In genomic region chr6:87099261-87099660, GRCm38 (mm10) we compare ENCODE assay signal across 14 mouse cellular contexts. TPM values are rescaled to one million over a fixed set of nuclear protein-coding genes. Genes with fewer than 3 reads are reported as not detected.
DNase-seq lines count a peak whose midpoint lies in the region; ATAC-seq lines count a peak whose summit lies in the region.
"Had no signal": no experiment of that assay in that cellular context is flagged by ENCODE, and none has a peak within 500 bp of the region (broad histone marks: within the 10 kb centered on the region; RNA-seq: fewer than 3 reads in every experiment).

No protein-coding gene starts in this region.

- H3K4me1 ChIP-seq in intestine, embryonic 14.5 days (replicated peaks; ENCODE audit: control insufficient read depth, insufficient read depth, low read length), result peaks cover 14% of the 10 kb centered on the region; the same call in 1 of the 2 replicates
- H3K4me1 ChIP-seq in intestine, embryonic 15.5 days (replicated peaks), result peaks cover 12% of the 10 kb centered on the region
- H3K4me1 ChIP-seq in hindbrain, embryonic 13.5 days (replicated peaks), result peaks cover 23% of the 10 kb centered on the region
- H3K4me1 ChIP-seq in limb, embryonic 12.5 days (replicated peaks), result peaks cover 29% of the 10 kb centered on the region
- peaks cover 8% of the 10 kb centered on the region; the same call in 1 of the 2 replicates for H3K4me1 ChIP-seq in neural tube, embryonic 14.5 days (ENCODE audit: control insufficient read depth, insufficient read depth, low read length)

- no peaks in the 10 kb centered on the region for H3K36me3 ChIP-seq in intestine, embryonic 14.5 days (ENCODE audit: control insufficient read depth, insufficient read depth, low read length)
- H3K36me3 ChIP-seq in intestine, embryonic 15.5 days, result no peaks in the 10 kb centered on the region
- no peaks in the 10 kb centered on the region for H3K36me3 ChIP-seq in hindbrain, embryonic 13.5 days
- H3K36me3 ChIP-seq in limb, embryonic 12.5 days, result no peaks in the 10 kb centered on the region
- no peaks in the 10 kb centered on the region for H3K36me3 ChIP-seq in neural tube, embryonic 14.5 days (ENCODE audit: control insufficient read depth, insufficient read depth, low read length)

- no peak overlapping the region for H3K9ac ChIP-seq in intestine, embryonic 14.5 days (ENCODE audit: low read length)
- H3K9ac ChIP-seq in intestine, embryonic 15.5 days, result no peak overlapping the region
- no peak overlapping the region for H3K9ac ChIP-seq in hindbrain, embryonic 13.5 days
- H3K9ac ChIP-seq in limb, embryonic 12.5 days (replicated peaks), result no peak overlapping the region
- H3K9ac ChIP-seq in neural tube, embryonic 14.5 days (replicated peaks; ENCODE audit: low read depth, low read length), result no peak overlapping the region
- H3K9ac ChIP-seq: forebrain, embryonic 13.5 days had no signal

- no peaks in the 10 kb centered on the region for H3K9me3 ChIP-seq in intestine, embryonic 14.5 days (ENCODE audit: control insufficient read depth, low read length)
- H3K9me3 ChIP-seq in intestine, embryonic 15.5 days, result no peaks in the 10 kb centered on the region
- H3K9me3 ChIP-seq in hindbrain, embryonic 13.5 days, result no peaks in the 10 kb centered on the region
- H3K9me3 ChIP-seq in limb, embryonic 12.5 days, result no peaks in the 10 kb centered on the region
- H3K9me3 ChIP-seq in neural tube, embryonic 14.5 days (ENCODE audit: control insufficient read depth, low read length), result no peaks in the 10 kb centered on the region
- H3K9me3 ChIP-seq: forebrain, embryonic 13.5 days had no signal

- DNase-seq in intestine, embryonic 14.5 days (ENCODE audit: low spot score), result no peak
- DNase-seq in spleen, adult 18-20 months, result no peak
- no peak for DNase-seq in gastrocnemius, adult 8-10 months (ENCODE audit: low spot score in 2 of 2)
- DNase-seq: adrenal gland, postnatal 10 days; layer of hippocampus, postnatal 36 days had no signal

- no peak overlapping the region for H3K4me3 ChIP-seq in intestine, embryonic 14.5 days (ENCODE audit: low read depth, low read length)
- H3K4me3 ChIP-seq in intestine, embryonic 15.5 days (replicated peaks), result no peak overlapping the region
- H3K4me3 ChIP-seq in hindbrain, embryonic 13.5 days, result no peak overlapping the region
- H3K4me3 ChIP-seq in limb, embryonic 12.5 days (replicated peaks), result no peak overlapping the region
- no peak overlapping the region for H3K4me3 ChIP-seq in neural tube, embryonic 14.5 days (ENCODE audit: low read depth, low read length)
- H3K4me3 ChIP-seq: forebrain, embryonic 13.5 days had no signal

- H3K27ac ChIP-seq in intestine, embryonic 14.5 days (ENCODE audit: low read depth), result peak overlapping the region; percentile 61; the same call in 1 of the 2 replicates
- H3K27ac ChIP-seq in intestine, embryonic 15.5 days, result no peak overlapping the region
- H3K27ac ChIP-seq in hindbrain, embryonic 13.5 days, result peak overlapping the region; percentile 19; the same call in 1 of the 2 replicates
- H3K27ac ChIP-seq in limb, embryonic 12.5 days, result peak overlapping the region; percentile 64; the same call in 1 of the 2 replicates
- peak overlapping the region; percentile 23; the same call in 1 of the 2 replicates for H3K27ac ChIP-seq in neural tube, embryonic 14.5 days (ENCODE audit: low read depth, low read length)
- H3K27ac ChIP-seq: forebrain, embryonic 13.5 days; kidney, postnatal 0 days had no signal

- no peak for ATAC-seq in intestine, embryonic 14.5 days (replicated peaks; ENCODE audit: low FRiP score, low TSS enrichment, low read depth)
- no peak for ATAC-seq in intestine, embryonic 15.5 days
- ATAC-seq in hindbrain, embryonic 13.5 days (ENCODE audit: low FRiP score), result no peak
- no peak for ATAC-seq in limb, embryonic 12.5 days (ENCODE audit: insufficient number of reproducible peaks, insufficient read depth, low FRiP score, low TSS enrichment, low read depth)
- no peak for ATAC-seq in neural tube, embryonic 14.5 days (ENCODE audit: low read depth)
- ATAC-seq: forebrain, embryonic 13.5 days had no signal

- WGBS in intestine, embryonic 14.5 days, result 23% methylated on average over 3 of the region's 3 CpGs
- 24% methylated on average over 3 of the region's 3 CpGs for WGBS in intestine, embryonic 15.5 days
- 17% methylated on average over 3 of the region's 3 CpGs for WGBS in hindbrain, embryonic 13.5 days
- 34% methylated on average over 3 of the region's 3 CpGs for WGBS in limb, embryonic 12.5 days
- WGBS in neural tube, embryonic 14.5 days, result 14% methylated on average over 3 of the region's 3 CpGs

- no peak overlapping the region for H3K4me2 ChIP-seq in intestine, embryonic 14.5 days (ENCODE audit: low read length)
- no peak overlapping the region for H3K4me2 ChIP-seq in intestine, embryonic 15.5 days (replicated peaks)
- H3K4me2 ChIP-seq in hindbrain, embryonic 13.5 days, result no peak overlapping the region
- no peak overlapping the region for H3K4me2 ChIP-seq in limb, embryonic 12.5 days
- H3K4me2 ChIP-seq in neural tube, embryonic 14.5 days (ENCODE audit: low read depth, low read length), result no peak overlapping the region
- H3K4me2 ChIP-seq: forebrain, embryonic 13.5 days; liver, embryonic 11.5 days had no signal

- no peaks in the 10 kb centered on the region for H3K27me3 ChIP-seq in intestine, embryonic 14.5 days (replicated peaks; ENCODE audit: control insufficient read depth, insufficient read depth, low read length)
- H3K27me3 ChIP-seq in intestine, embryonic 15.5 days (replicated peaks), result no peaks in the 10 kb centered on the region
- H3K27me3 ChIP-seq in hindbrain, embryonic 13.5 days, result no peaks in the 10 kb centered on the region
- no peaks in the 10 kb centered on the region for H3K27me3 ChIP-seq in limb, embryonic 12.5 days
- no peaks in the 10 kb centered on the region for H3K27me3 ChIP-seq in neural tube, embryonic 14.5 days (ENCODE audit: control insufficient read depth, insufficient read depth, low read length)
- H3K27me3 ChIP-seq: CH12.LX; forebrain, embryonic 13.5 days had no signal

RNA-seq across cellular contexts. Expression of gene D6Ertd527e, which starts 5.3 kb away (rescaled TPM):
- 0.36 and 0.61 TPM in 2 replicates for polyA plus RNA-seq in intestine, embryonic 14.5 days (2014; fragmentation: Nextera tagmentation; extraction: Ambion mirVana)
- polyA plus RNA-seq in intestine, embryonic 15.5 days (2015; fragmentation: Nextera tagmentation; extraction: Ambion mirVana), result 0.21 and 0.30 TPM in 2 replicates
- polyA plus RNA-seq in hindbrain, embryonic 13.5 days (2015; fragmentation: Nextera tagmentation; extraction: Ambion mirVana), result 0.10 and 0.42 TPM in 2 replicates
- polyA plus RNA-seq in limb, embryonic 12.5 days (2016; fragmentation: Nextera tagmentation; extraction: Ambion mirVana), result 0.44 and 0.48 TPM in 2 replicates
- polyA plus RNA-seq in neural tube, embryonic 14.5 days (2014; fragmentation: Nextera tagmentation; extraction: Ambion mirVana), result 0.54 TPM in 1 of 2 replicates, not detected in the other
- not detected for total RNA-seq in gastrocnemius, adult 8-10 months (2022)
- total RNA-seq: hematopoietic stem cell, adult 5-6 weeks; layer of hippocampus, postnatal 36 days had no signal

RNA-seq across cellular contexts. Expression of gene Gfpt1, which starts 56.6 kb away (rescaled TPM):
- 21.6 and 22.6 TPM in 2 replicates for polyA plus RNA-seq in intestine, embryonic 14.5 days (2014; fragmentation: Nextera tagmentation; extraction: Ambion mirVana)
- 22.5 and 23.4 TPM in 2 replicates for polyA plus RNA-seq in intestine, embryonic 15.5 days (2015; fragmentation: Nextera tagmentation; extraction: Ambion mirVana)
- 19.0 and 22.5 TPM in 2 replicates for polyA plus RNA-seq in hindbrain, embryonic 13.5 days (2015; fragmentation: Nextera tagmentation; extraction: Ambion mirVana)
- polyA plus RNA-seq in limb, embryonic 12.5 days (2016; fragmentation: Nextera tagmentation; extraction: Ambion mirVana), result 25.2 and 25.9 TPM in 2 replicates
- 32.3 and 33.4 TPM in 2 replicates for polyA plus RNA-seq in neural tube, embryonic 14.5 days (2014; fragmentation: Nextera tagmentation; extraction: Ambion mirVana)
- 10 to 100 TPM; 33.2 to 37.1 (median 35.4) TPM for total RNA-seq in gastrocnemius, adult 8-10 months (2022)
